ENCODE assay signal across 9 mouse cellular contexts in the genomic region with DNA sequence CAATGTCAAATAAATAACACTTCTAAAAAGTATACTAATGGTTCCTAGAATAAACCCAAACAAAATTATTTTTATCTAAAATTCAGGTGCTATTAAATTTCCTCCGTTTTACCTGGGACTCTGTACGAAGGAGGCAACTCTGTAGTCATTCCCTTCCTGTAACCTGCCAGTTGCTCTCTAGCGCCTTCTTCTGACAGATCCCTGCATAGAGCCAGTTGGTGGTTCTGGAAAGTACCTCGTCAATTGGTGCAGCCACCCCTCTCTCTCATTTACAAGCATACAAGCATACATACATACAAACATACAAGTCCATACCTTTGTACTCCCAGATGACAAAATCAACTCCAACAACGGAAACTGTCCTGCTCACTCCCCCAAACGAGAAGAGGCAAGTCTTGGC. TPM values are rescaled to one million over a fixed set of nuclear protein-coding genes. Genes with fewer than 3 reads are reported as not detected.
A peak's percentile ranks its signal among the peaks of the same experiment; 100 is the strongest.
DNase-seq lines count a peak whose midpoint lies in the region; ATAC-seq and TF ChIP-seq lines count a peak whose summit lies in the region.
"Had no signal": no experiment of that assay in that cellular context is flagged by ENCODE, and none has a peak within 500 bp of the region (broad histone marks: within the 10 kb centered on the region; RNA-seq: fewer than 3 reads in every experiment).

No protein-coding gene starts in this region.

- no peak for ATAC-seq in midbrain, postnatal 0 days (ENCODE audit: low FRiP score)
- no peak for ATAC-seq in midbrain, embryonic 16.5 days
- no peak for ATAC-seq in Patski
- ATAC-seq in erythroid progenitor cell, adult 5-6 weeks (replicated peaks; ENCODE audit: low FRiP score, poor library complexity, severe bottlenecking) = no peak
- ATAC-seq in monocyte, adult 5-6 weeks (replicated peaks; ENCODE audit: insufficient number of reproducible peaks, low FRiP score, low TSS enrichment, poor library complexity, severe bottlenecking) = no peak

- WGBS in midbrain, postnatal 0 days = 40% methylated on average over 6 of the region's 6 CpGs
- WGBS in midbrain, embryonic 16.5 days = 30% methylated on average over 6 of the region's 6 CpGs

- H3K9me3 ChIP-seq in midbrain, postnatal 0 days (ENCODE audit: low read length) = no peaks in the 10 kb centered on the region
- H3K9me3 ChIP-seq in midbrain, embryonic 16.5 days (replicated peaks; ENCODE audit: control insufficient read depth, low read length, poor library complexity, severe bottlenecking) = no peaks in the 10 kb centered on the region

- no peak overlapping the region for H3K4me3 ChIP-seq in midbrain, postnatal 0 days (ENCODE audit: low read depth, low read length)
- no peak overlapping the region for H3K4me3 ChIP-seq in midbrain, embryonic 16.5 days (ENCODE audit: low read depth, low read length)
- H3K4me3 ChIP-seq: myocyte had no signal

- in situ Hi-C loops in Patski (cut with MboI; ENCODE audit: low pct_unique_long_range_greater_than_20kb) = loop anchor here (10.0 kb wide), 1 partner anchor 209 kb away; the partner anchor contains the start of gene Me3

- no peak overlapping the region for H3K9ac ChIP-seq in midbrain, postnatal 0 days (replicated peaks; ENCODE audit: low read length, poor library complexity, severe bottlenecking)
- no peak overlapping the region for H3K9ac ChIP-seq in midbrain, embryonic 16.5 days (ENCODE audit: low read depth, low read length)

- CTCF ChIA-PET in Patski (lab: Charles Lee) = interaction anchor here (2.3 kb wide), 1 partner anchor 48 kb away, joined by 6 read pairs; no protein-coding TSS in a partner anchor

- no peak overlapping the region for H3K4me2 ChIP-seq in midbrain, postnatal 0 days (ENCODE audit: low read depth, low read length, poor library complexity, severe bottlenecking)
- H3K4me2 ChIP-seq in midbrain, embryonic 16.5 days (ENCODE audit: low read length) = no peak overlapping the region

- peak; percentile 39 for DNase-seq in gastrocnemius, postnatal 10 days
- DNase-seq in gastrocnemius, postnatal 4 days (ENCODE audit: low spot score in 2 of 2) = no peak
- DNase-seq in midbrain, postnatal 0 days (ENCODE audit: low spot score) = no peak
- DNase-seq in Patski (ENCODE audit: low read depth, low spot score) = no peak
- DNase-seq in kidney, postnatal 14 days = peak; percentile 38

- POLR2A ChIA-PET in Patski (lab: Charles Lee) = no interaction called here

- H3K4me1 ChIP-seq in midbrain, postnatal 0 days (ENCODE audit: insufficient read depth, low read length) = no peaks in the 10 kb centered on the region
- H3K4me1 ChIP-seq in midbrain, embryonic 16.5 days (ENCODE audit: control insufficient read depth, insufficient read depth, low read length) = no peaks in the 10 kb centered on the region

- peak; percentile 64 for TF ChIP-seq CTCF in midbrain, postnatal 0 days (IDR thresholded peaks at IDR 0.05)
- TF ChIP-seq CTCF in Patski (IDR thresholded peaks at IDR 0.05) = peak; percentile 57

- no peaks in the 10 kb centered on the region for H3K36me3 ChIP-seq in midbrain, postnatal 0 days (ENCODE audit: insufficient read depth, low read length)
- H3K36me3 ChIP-seq in midbrain, embryonic 16.5 days (ENCODE audit: control insufficient read depth, insufficient read depth, low read length) = no peaks in the 10 kb centered on the region

- no peaks in the 10 kb centered on the region for H3K27me3 ChIP-seq in midbrain, postnatal 0 days (ENCODE audit: insufficient read depth, low read length)
- no peaks in the 10 kb centered on the region for H3K27me3 ChIP-seq in midbrain, embryonic 16.5 days (ENCODE audit: control insufficient read depth, insufficient read depth, low read depth, low read length)
- H3K27me3 ChIP-seq in Patski = no peaks in the 10 kb centered on the region

- H3K27ac ChIP-seq in midbrain, postnatal 0 days (ENCODE audit: low read depth, low read length) = no peak overlapping the region
- no peak overlapping the region for H3K27ac ChIP-seq in midbrain, embryonic 16.5 days (ENCODE audit: low read length)

RNA-seq across cellular contexts. Expression of gene Ccdc81, which starts 59.9 kb away (rescaled TPM):
- under 1 TPM in 1 of 2 experiments, not detected in 1; 0.09 TPM for total RNA-seq in gastrocnemius, postnatal 10 days (2021)
- under 1 TPM; 0.10 to 0.13 TPM for total RNA-seq in gastrocnemius, postnatal 4 days (2021)
- total RNA-seq in midbrain, postnatal 0 days (2014; rRNA removed) = 1.3 and 1.4 TPM in 2 replicates
- 0.91 and 1.3 TPM in 2 replicates for polyA plus RNA-seq in midbrain, postnatal 0 days (2015; fragmentation: Nextera tagmentation; extraction: Ambion mirVana)
- 1.1 and 1.6 TPM in 2 replicates for polyA plus RNA-seq in midbrain, embryonic 16.5 days (2015; fragmentation: Nextera tagmentation; extraction: Ambion mirVana)
- not detected for polyA plus RNA-seq in Patski (2021)
- total RNA-seq in erythroid progenitor cell, adult 5-6 weeks (2015; ENCODE audit: low replicate concordance) = not detected in 2 replicates
- not detected in 2 replicates for total RNA-seq in erythroid progenitor cell, adult 5-6 weeks (2017; ENCODE audit: low replicate concordance)
- not detected in 3 replicates for total RNA-seq in monocyte, adult 5-6 weeks (2017)
- polyA plus RNA-seq: myocyte had no signal

Comparison
In these comparisons a context has a peak if more than half of its experiments do, and no peak if none do; other contexts are left out.
1. DNase-seq: peak in gastrocnemius, postnatal 10 days (single experiment) and kidney, postnatal 14 days (single experiment); none in gastrocnemius, postnatal 4 days (0 of 2), midbrain, postnatal 0 days (single experiment) and Patski (single experiment).